Mouse (Mus musculus): ENCODE results near the gene Mettl21e. TPM values are rescaled to one million over a fixed set of nuclear protein-coding genes. Genes with fewer than 3 reads are reported as not detected.

Mettl21e gene
- total RNA-seq, 2 experiments from 2014 or later: 0.45 to 1.6 TPM

Other genes starting within 250 kb of the Mettl21e start
- gene Mettl21c, start 198.9 kb downstream of the Mettl21e start, total RNA-seq (2021): 100 to 1,000 TPM in 1 of 2 experiments, 10 to 100 TPM in 1; 89.0 to 108 TPM
- not detected for gene Gm8251, start 157.0 kb downstream of the Mettl21e start, total RNA-seq (2021)
- gene Tex30, start 116.5 kb downstream of the Mettl21e start, total RNA-seq (2021): 1 to 10 TPM; 5.5 to 6.8 TPM
- 10 to 100 TPM; 12.3 to 14.3 TPM for gene Kdelc1, start 100.2 kb downstream of the Mettl21e start, total RNA-seq (2021)
- 1 to 10 TPM; 8.1 to 8.8 TPM for gene Bivm, start 100.0 kb downstream of the Mettl21e start, total RNA-seq (2021)
- 10 to 100 TPM; 10.7 to 12.6 TPM for gene Ercc5, start 71.2 kb downstream of the Mettl21e start, total RNA-seq (2021)